Mouse (Mus musculus) cerebellum, adult 11 months (tissue): Measurements from ENCODE around the gene Gm10147.
"Not testable (repeated sequence)": the region's sequence is repeated elsewhere in the genome, so short reads cannot be mapped to it uniquely, and the experiment has no call there.

ENCODE experiments used
- DNase-seq: peaks from one replicate; pipeline ENCODE4 v3.0.0; 2022

The Gm10147 gene

DNA sequence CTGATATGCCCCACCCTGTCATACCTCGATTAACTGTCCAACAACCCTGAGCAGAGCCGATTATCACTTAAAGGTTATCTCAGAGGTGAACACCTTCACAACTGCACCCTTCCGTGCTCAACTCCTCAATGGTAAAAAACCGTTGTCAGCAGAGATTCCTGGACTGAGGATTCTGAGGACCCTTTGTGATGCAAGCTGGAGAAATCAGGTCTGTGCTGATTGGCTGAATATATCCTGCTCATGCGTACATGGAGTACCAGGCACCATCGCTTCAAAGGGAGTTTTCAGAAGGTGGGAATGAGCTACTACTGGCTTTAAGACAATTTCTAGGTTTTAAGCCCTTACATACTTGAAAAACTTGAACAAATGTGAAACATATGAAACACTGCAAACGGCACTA, at the start of gene Gm10147:
TSS of gene Gm10147 (minus strand) at position 101 of the 400 bp plus-strand sequence.
- not testable (repeated sequence) for DNase-seq
